Comparison of ENCODE assay signal across 14 mouse cellular contexts in genomic region chr9:66705354-66705753, GRCm38 (mm10). TPM values are rescaled to one million over a fixed set of nuclear protein-coding genes. Genes with fewer than 3 reads are reported as not detected.
DNase-seq lines count a peak whose midpoint lies in the region; ATAC-seq and TF ChIP-seq lines count a peak whose summit lies in the region.
"Had no signal": no experiment of that assay in that cellular context is flagged by ENCODE, and none has a peak within 500 bp of the region (broad histone marks: within the 10 kb centered on the region; RNA-seq: fewer than 3 reads in every experiment).

No protein-coding gene starts in this region.

- H3K9me3 ChIP-seq in stomach, postnatal 0 days (ENCODE audit: control insufficient read depth, low read length) = no peaks in the 10 kb centered on the region
- H3K9me3 ChIP-seq: limb, embryonic 13.5 days; lung, embryonic 15.5 days; midbrain, embryonic 10.5 days had no signal

- H3K4me1 ChIP-seq in stomach, postnatal 0 days (replicated peaks; ENCODE audit: control insufficient read depth, insufficient read depth) = 0 out of 2 replicates have a peak, but pooled peaks cover 2% of the 10 kb centered on the region

- peak; percentile 31 for DNase-seq in thymus, postnatal 0 days (ENCODE audit: low spot score)
- no peak for DNase-seq in thymus, adult 18-20 months
- peak; percentile 45 for DNase-seq in ES-CJ7 (ENCODE audit: low read depth, low spot score)
- DNase-seq in stomach, postnatal 0 days (ENCODE audit: low spot score) = no peak
- no peak for DNase-seq in cerebellum, adult 9-10 months
- DNase-seq in layer of hippocampus, postnatal 10 days (ENCODE audit: low spot score in 2 of 2) = no peak
- DNase-seq in gastrocnemius, adult 8-10 months (ENCODE audit: low spot score in 2 of 2) = no peak

- no peak overlapping the region for H3K27ac ChIP-seq in stomach, postnatal 0 days (replicated peaks)
- H3K27ac ChIP-seq: limb, embryonic 13.5 days; lung, embryonic 15.5 days had no signal

- H3K4me3 ChIP-seq in stomach, postnatal 0 days (ENCODE audit: low read depth, low read length) = no peak overlapping the region
- H3K4me3 ChIP-seq: limb, embryonic 13.5 days; lung, embryonic 15.5 days; midbrain, embryonic 10.5 days had no signal

- peak; percentile 30; the same call in 1 of the 2 replicates for TF ChIP-seq CTCF in stomach, postnatal 0 days (IDR thresholded peaks at IDR 0.05; ENCODE audit: low read depth)

- no peaks in the 10 kb centered on the region for H3K27me3 ChIP-seq in stomach, postnatal 0 days (ENCODE audit: control insufficient read depth, insufficient read depth, low read length)
- H3K27me3 ChIP-seq: limb, embryonic 13.5 days; lung, embryonic 15.5 days had no signal

- TF ChIP-seq EP300 in stomach, postnatal 0 days (optimal IDR thresholded peaks at IDR 0.05) = no peak

- no peak overlapping the region for H3K9ac ChIP-seq in stomach, postnatal 0 days (ENCODE audit: low read length)
- H3K9ac ChIP-seq: limb, embryonic 13.5 days; lung, embryonic 15.5 days had no signal

- ATAC-seq in erythroblast, adult 5-6 weeks (replicated peaks; ENCODE audit: low FRiP score, poor library complexity, severe bottlenecking) = peak; percentile 54; the same call in 1 of the 2 replicates
- ATAC-seq in stomach, postnatal 0 days (ENCODE audit: low FRiP score, low TSS enrichment) = no peak
- ATAC-seq: hindbrain, embryonic 16.5 days had no signal

- H3K4me2 ChIP-seq in stomach, postnatal 0 days (replicated peaks; ENCODE audit: low read depth) = no peak overlapping the region
- H3K4me2 ChIP-seq: limb, embryonic 13.5 days; lung, embryonic 15.5 days had no signal

- H3K36me3 ChIP-seq in stomach, postnatal 0 days (ENCODE audit: control insufficient read depth, insufficient read depth, low read length) = no peaks in the 10 kb centered on the region
- H3K36me3 ChIP-seq: limb, embryonic 13.5 days; lung, embryonic 15.5 days; midbrain, embryonic 10.5 days had no signal

RNA-seq across cellular contexts. Expression of gene Car12, which starts 8.1 kb away (rescaled TPM):
- polyA plus RNA-seq in thymus, postnatal 0 days (2015; fragmentation: Nextera tagmentation; extraction: Ambion mirVana) = 1.5 and 2.4 TPM in 2 replicates
- total RNA-seq in erythroblast, adult 5-6 weeks (2015; ENCODE audit: low replicate concordance) = 1.5 and 4.6 TPM in 2 replicates
- total RNA-seq in erythroblast, adult 5-6 weeks (2017; ENCODE audit: low replicate concordance) = not detected in 2 replicates
- 11.1 and 11.3 TPM in 2 replicates for polyA plus RNA-seq in stomach, postnatal 0 days (2015; fragmentation: Nextera tagmentation; extraction: Ambion mirVana)
- 10 to 100 TPM; 26.1 to 30.4 TPM for total RNA-seq in layer of hippocampus, postnatal 10 days (2021)
- under 1 TPM in 2 of 4 experiments, not detected in 2; 0.10 to 0.31 TPM for total RNA-seq in gastrocnemius, adult 8-10 months (2022)
- total RNA-seq: heart, adult 8-10 months; heart, postnatal 14 days had no signal

Comparison
In these comparisons a context has a peak if more than half of its experiments do, and no peak if none do; other contexts are left out.
1. DNase-seq: peak in thymus, postnatal 0 days (single experiment) and ES-CJ7 (single experiment); none in thymus, adult 18-20 months (0 of 2), stomach, postnatal 0 days (single experiment), cerebellum, adult 9-10 months (single experiment), layer of hippocampus, postnatal 10 days (0 of 2) and gastrocnemius, adult 8-10 months (0 of 2).
2. RNA of gene Car12, which starts 8.1 kb away (total RNA-seq): 26.1 to 30.4 TPM in layer of hippocampus, postnatal 10 days; 1.5 to 4.6 TPM in erythroblast, adult 5-6 weeks and 0.10 to 0.31 TPM in gastrocnemius, adult 8-10 months; every median in the first group is over 4 times any median in the second.